Mouse (Mus musculus) thymus, adult 18-20 months (tissue): ENCODE results near the gene Gsto2.
"Not testable (repeated sequence)": the region's sequence is repeated elsewhere in the genome, so short reads cannot be mapped to it uniquely, and the experiment has no call there.

Experiments used
- DNase-seq, 2 experiments: peaks; one replicate each; pipeline ENCODE4 v3.0.0; 2022; ENCODE audit warnings: mixed read lengths in 2 of 2

Gsto2 gene

GRCm38 (mm10) chr19:47865353-47865947 lies at the start of gene Gsto2:
TSS of gene Gsto2 (plus strand) at chr19:47865534.
- DNase-seq, result peak; percentile 91

GRCm38 (mm10) chr19:47817692-47818091 lies 47.6 kb upstream of the Gsto2 start:
- no peak for DNase-seq

- peak in 1 of 2 experiments; percentile 27 for DNase-seq
Observed at GRCm38 (mm10) chr19:47820832-47821493, 44.4 kb upstream of the Gsto2 start.

- no peak for DNase-seq
Observed at GRCm38 (mm10) chr19:47821494-47821872, 43.9 kb upstream of the Gsto2 start.

- DNase-seq, result no peak
Observed at GRCm38 (mm10) chr19:47822143-47822796, 43.1 kb upstream of the Gsto2 start.

- DNase-seq, result no peak
Observed at GRCm38 (mm10) chr19:47824026-47824425, 41.3 kb upstream of the Gsto2 start.

- DNase-seq, result no peak
Observed at GRCm38 (mm10) chr19:47829913-47830450, 35.4 kb upstream of the Gsto2 start.

GRCm38 (mm10) chr19:47831111-47831510 lies 34.2 kb upstream of the Gsto2 start:
- no peak for DNase-seq

GRCm38 (mm10) chr19:47832316-47832715 lies 33.0 kb upstream of the Gsto2 start:
- no peak for DNase-seq

- no peak for DNase-seq
Observed at GRCm38 (mm10) chr19:47834614-47835013, 30.7 kb upstream of the Gsto2 start.

GRCm38 (mm10) chr19:47835776-47836175 lies 29.6 kb upstream of the Gsto2 start:
- no peak for DNase-seq

- peak; percentile 30 to 52 for DNase-seq
Observed at GRCm38 (mm10) chr19:47836701-47837526, 28.4 kb upstream of the Gsto2 start.

- no peak for DNase-seq
Observed at GRCm38 (mm10) chr19:47837527-47837901, 27.8 kb upstream of the Gsto2 start.

- DNase-seq, result not testable (repeated sequence)
Observed at GRCm38 (mm10) chr19:47841234-47841633, 24.1 kb upstream of the Gsto2 start.

- no peak for DNase-seq
Observed at GRCm38 (mm10) chr19:47849735-47850134, 15.6 kb upstream of the Gsto2 start.

GRCm38 (mm10) chr19:47852131-47852530 lies 13.2 kb upstream of the Gsto2 start:
- not testable (repeated sequence) for DNase-seq

GRCm38 (mm10) chr19:47853053-47853452 lies 12.3 kb upstream of the Gsto2 start:
- DNase-seq, result no peak

GRCm38 (mm10) chr19:47853951-47854795 lies 11.2 kb upstream of the Gsto2 start:
- DNase-seq, result no peak

GRCm38 (mm10) chr19:47854796-47855783 lies 10.2 kb upstream of the Gsto2 start, which contains the start of gene Gsto1:
TSS of gene Gsto1 (plus strand) at chr19:47854970.
- DNase-seq, result peak; percentile 48 to 57
